Mouse (Mus musculus) bone marrow, adult 2 months (tissue): ENCODE measurements at regions not wholly inside any gene's neighbourhood (a gene's known extent, or its start where the extent isn't known, plus 50 kb on each side); places are given as distances from the start of the nearest gene placed in this dataset.

Source experiments
- H3K27ac ChIP-seq: fragments of 200-500 bp; 2 replicates; pipeline ENCODE4 v1.5.1; 2012; ENCODE audit warnings: low read depth, mild to moderate bottlenecking, control low read depth, inconsistent platforms, low read length; ENCODE audit not compliant: control insufficient read depth, poor library complexity, insufficient read depth
- H3K4me1 ChIP-seq: fragments of 200-500 bp; 2 replicates; pipeline ENCODE4 v1.6.1; 2011; ENCODE audit warnings: low read length; ENCODE audit not compliant: control insufficient read depth, insufficient read depth
- H3K4me3 ChIP-seq: fragments of 200-500 bp; replicated peaks from 2 replicates; pipeline ENCODE3; 2011; ENCODE audit warnings: mild to moderate bottlenecking, low read depth, low read length, control low read depth; ENCODE audit not compliant: control insufficient read depth
- CTCF ChIP-seq: fragments of 200-500 bp; IDR thresholded peaks from 2 replicates; pipeline ENCODE4 v1.5.1; 2011; ENCODE audit warnings: low read length, control low read depth; ENCODE audit not compliant: control insufficient read depth, insufficient read depth
- POLR2A ChIP-seq: fragments of 200-500 bp; IDR thresholded peaks from 2 replicates; pipeline ENCODE4 v1.6.1; 2011; ENCODE audit warnings: low read depth, mild to moderate bottlenecking, control low read depth, low read length, borderline replicate concordance; ENCODE audit not compliant: control insufficient read depth
- WGBS: fragments of 180-500 bp; shearing (Covaris S2); methylation state at CpG from one replicate; pipeline ENCODE4 v1.1.7; 2018; 5-methylcytosine and 5-hydroxymethylcytosine counted together

GRCm38 (mm10) chr7:124836531-124836930, 607.9 kb upstream of the Kdm8 start:
- H3K4me3 ChIP-seq, result no peak overlapping the region
- WGBS, result 73% methylated on average over 3 of the region's 3 CpGs
- TF ChIP-seq POLR2A, result no peak
- TF ChIP-seq CTCF, result no peak
- H3K27ac ChIP-seq, result no peak overlapping the region
- H3K4me1 ChIP-seq, result no peaks in the 10 kb centered on the region

DNA sequence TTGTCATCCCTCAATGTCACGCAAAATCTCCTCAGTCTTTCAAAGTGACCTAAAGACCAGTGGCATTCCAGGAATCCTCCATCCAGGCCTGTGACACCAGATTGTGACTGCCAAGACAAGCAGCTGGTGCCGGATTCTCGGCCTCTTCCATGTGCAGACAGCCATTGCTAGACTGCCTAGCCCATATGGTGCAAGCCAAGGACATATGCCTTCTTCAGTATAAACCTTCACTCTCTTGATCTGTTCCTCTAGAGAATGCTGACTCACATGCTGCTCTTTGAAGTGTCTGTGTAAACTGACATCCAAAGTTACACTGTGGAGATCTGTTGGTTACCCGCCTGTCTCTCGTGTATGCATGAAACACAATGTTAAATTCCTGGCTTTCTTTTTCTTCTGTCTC, 589.4 kb upstream of the Kdm8 start:
- TF ChIP-seq CTCF, result no peak
- TF ChIP-seq POLR2A, result no peak
- Histone ChIP-seq H3K4me3 (no peak overlapping the region), H3K4me1 (no peaks in the 10 kb centered on the region), H3K27ac (no peak overlapping the region)
- WGBS, result 87% methylated on average over 5 of the region's 5 CpGs

DNA sequence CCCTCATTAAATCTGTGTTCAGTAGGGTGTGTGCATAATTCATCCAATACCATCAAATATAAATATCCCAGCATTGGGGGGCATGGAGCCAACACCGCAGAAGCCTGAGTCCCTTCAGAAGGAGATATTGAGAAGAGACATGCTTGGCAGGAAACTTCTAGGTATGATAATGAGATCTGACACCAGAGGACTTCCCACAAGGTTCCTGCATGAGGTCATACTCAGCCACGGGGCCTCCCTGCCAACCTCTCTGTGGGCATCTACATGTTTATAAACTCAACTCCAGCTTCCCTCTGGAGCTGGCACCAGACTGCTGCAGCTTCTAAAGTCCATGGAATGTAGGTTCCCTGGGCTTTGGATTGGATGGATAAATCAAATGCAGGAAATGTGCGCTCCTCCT, 587.4 kb upstream of the Kdm8 start:
- Histone ChIP-seq H3K4me3 (no peak overlapping the region), H3K4me1 (no peaks in the 10 kb centered on the region), H3K27ac (no peak overlapping the region)
- TF ChIP-seq CTCF (no peak), POLR2A (no peak)
- WGBS, result 85% methylated on average over 3 of the region's 3 CpGs

DNA sequence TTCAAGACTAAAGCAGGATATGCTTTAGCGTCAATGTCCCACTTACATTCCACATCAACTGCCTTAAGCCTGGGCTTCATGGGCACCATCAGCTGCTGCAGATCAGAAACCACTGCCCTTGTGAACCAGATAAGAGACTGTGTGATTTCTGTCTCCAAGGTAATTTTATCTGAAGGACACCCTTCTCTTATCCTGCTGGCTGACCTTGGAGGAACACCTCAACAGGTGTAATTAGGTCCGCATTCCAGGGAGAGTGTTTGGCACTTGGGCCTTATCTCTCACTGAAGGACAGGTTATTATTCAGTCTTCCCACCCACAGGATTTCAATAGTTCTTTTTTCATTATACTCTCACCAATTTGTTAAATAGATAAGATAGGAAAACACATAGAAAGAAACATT, 583.1 kb upstream of the Kdm8 start:
- WGBS, result 85% methylated on average over 2 of the region's 2 CpGs
- H3K27ac ChIP-seq, result no peak overlapping the region
- TF ChIP-seq CTCF, result no peak
- TF ChIP-seq POLR2A, result no peak

DNA sequence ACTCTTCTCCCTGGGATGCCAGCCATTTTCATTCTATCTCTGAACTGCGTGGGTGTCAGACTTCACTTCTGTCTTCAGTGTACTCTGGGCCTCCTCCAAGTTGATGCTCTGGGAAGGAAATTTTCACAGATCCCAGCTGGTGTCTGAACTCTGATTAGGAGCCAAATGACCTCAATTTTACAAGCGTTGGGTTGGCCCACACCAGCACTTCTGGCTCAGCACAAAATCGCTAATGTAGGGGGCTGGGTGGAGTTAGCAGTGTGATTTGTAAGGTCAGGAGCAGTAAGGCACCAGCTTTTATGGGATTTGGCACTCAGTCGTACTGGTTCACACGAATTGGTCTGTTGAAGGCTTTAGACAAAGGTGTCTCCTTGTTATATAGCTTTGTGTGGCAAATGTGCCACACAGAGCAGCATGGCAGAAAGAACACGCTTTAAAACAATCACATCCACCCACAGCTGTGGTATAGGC, 576.3 kb upstream of the Kdm8 start:
- no peak for TF ChIP-seq CTCF
- no peak overlapping the region for H3K4me3 ChIP-seq
- 56% methylated on average over 6 of the region's 6 CpGs for WGBS
- no peak overlapping the region for H3K27ac ChIP-seq
- no peaks in the 10 kb centered on the region for H3K4me1 ChIP-seq

More for the DNA sequence above, 583.1 kb upstream of the Kdm8 start:
- no peaks in the 10 kb centered on the region for H3K4me1 ChIP-seq
- no peak overlapping the region for H3K4me3 ChIP-seq

- H3K4me3 ChIP-seq, result no peak overlapping the region
- H3K27ac ChIP-seq, result no peak overlapping the region
- no peaks in the 10 kb centered on the region for H3K4me1 ChIP-seq
- 66% methylated on average over 3 of the region's 3 CpGs for WGBS
- TF ChIP-seq POLR2A (no peak), CTCF (no peak)
Measured at GRCm38 (mm10) chr7:124868621-124869020, 575.9 kb upstream of the Kdm8 start.

- no peaks in the 10 kb centered on the region for H3K4me1 ChIP-seq
- H3K27ac ChIP-seq, result no peak overlapping the region
- no peak overlapping the region for H3K4me3 ChIP-seq
- WGBS, result 74% methylated on average over 6 of the region's 6 CpGs
- TF ChIP-seq CTCF, result no peak
- TF ChIP-seq POLR2A, result no peak
Measured at GRCm38 (mm10) chr7:124880771-124881170, 563.7 kb upstream of the Kdm8 start.

GRCm38 (mm10) chr7:124907233-124907632, 537.2 kb upstream of the Kdm8 start:
- Histone ChIP-seq H3K4me1 (no peaks in the 10 kb centered on the region), H3K27ac (no peak overlapping the region), H3K4me3 (no peak overlapping the region)
- no peak for TF ChIP-seq CTCF
- no peak for TF ChIP-seq POLR2A
- WGBS, result 70% methylated on average over 5 of the region's 5 CpGs

DNA sequence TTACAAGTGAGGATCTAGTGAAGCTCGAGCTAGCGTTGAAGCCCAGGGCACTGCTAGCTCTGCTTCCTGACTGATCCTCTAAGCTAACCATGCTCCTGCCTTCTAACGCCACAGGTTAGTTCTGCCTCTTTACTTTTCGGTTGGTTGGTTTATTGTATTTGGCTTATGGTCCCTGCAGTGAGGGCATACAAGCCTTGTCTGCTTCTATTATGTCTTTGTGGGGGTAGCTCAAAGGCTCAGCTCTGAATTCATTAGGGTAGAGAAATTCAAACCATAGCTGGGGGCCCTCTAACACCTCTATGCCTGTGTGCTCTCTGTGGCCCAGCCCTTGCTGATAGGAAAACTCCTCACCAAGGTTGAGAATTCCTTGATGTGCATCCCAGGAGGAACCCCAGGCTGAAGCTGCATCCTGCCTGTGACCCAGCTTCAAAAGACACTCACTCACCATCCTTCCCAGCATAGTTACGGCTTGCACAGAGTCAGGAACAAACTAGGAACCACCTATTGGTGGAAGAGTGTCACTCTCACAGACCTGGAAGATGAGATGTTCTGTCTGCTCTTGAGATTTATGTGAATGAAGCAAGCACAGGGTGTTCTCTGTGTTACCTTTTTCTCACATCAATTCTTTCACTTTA, 536.7 kb upstream of the Kdm8 start:
- H3K4me1 ChIP-seq, result no peaks in the 10 kb centered on the region
- H3K4me3 ChIP-seq, result no peak overlapping the region
- TF ChIP-seq CTCF (no peak), POLR2A (no peak)
- 70% methylated on average over 5 of the region's 5 CpGs for WGBS
- H3K27ac ChIP-seq, result no peak overlapping the region
